12 mouse cellular contexts compared by ENCODE assay signal in the genomic region with DNA sequence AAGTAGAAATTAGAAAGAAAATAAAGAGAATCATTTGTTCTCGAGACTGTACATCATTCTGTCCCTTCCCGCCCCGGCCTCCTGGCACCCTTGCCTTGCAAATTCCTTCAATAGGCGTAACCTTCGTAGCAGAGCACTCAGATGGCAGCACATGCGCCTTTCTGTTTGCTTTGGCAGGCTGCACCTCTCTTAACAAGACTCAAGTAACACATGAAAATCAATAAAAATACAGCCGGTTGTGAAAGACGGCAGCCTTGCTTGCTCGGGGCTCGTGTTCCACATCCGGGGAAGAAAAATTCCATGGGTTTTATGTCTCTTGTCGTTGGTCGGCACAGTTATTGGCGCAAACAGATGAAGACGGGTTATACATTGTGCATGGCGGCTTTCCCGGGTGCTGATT.
DNase-seq lines count a peak whose midpoint lies in the region; ATAC-seq lines count a peak whose summit lies in the region.
"Had no signal": no experiment of that assay in that cellular context is flagged by ENCODE, and none has a peak within 500 bp of the region (broad histone marks: within the 10 kb centered on the region; RNA-seq: fewer than 3 reads in every experiment).

No protein-coding gene starts in this region.

- no peaks in the 10 kb centered on the region; the same call in 1 of the 2 replicates for H3K27me3 ChIP-seq in limb, embryonic 12.5 days
- no peaks in the 10 kb centered on the region for H3K27me3 ChIP-seq in limb, embryonic 10.5 days (ENCODE audit: low read depth, poor library complexity, severe bottlenecking)
- H3K27me3 ChIP-seq: CH12.LX; heart, embryonic 15.5 days had no signal

- H3K9ac ChIP-seq in limb, embryonic 12.5 days (replicated peaks) = no peak overlapping the region
- H3K9ac ChIP-seq: heart, embryonic 15.5 days had no signal

- WGBS in limb, embryonic 12.5 days = 56% methylated on average over 17 of the region's 17 CpGs
- 88% methylated on average over 17 of the region's 17 CpGs for WGBS in limb, embryonic 10.5 days

- H3K4me3 ChIP-seq in limb, embryonic 12.5 days (replicated peaks) = no peak overlapping the region
- H3K4me3 ChIP-seq in limb, embryonic 10.5 days = no peak overlapping the region
- H3K4me3 ChIP-seq: heart, embryonic 15.5 days had no signal

- H3K4me1 ChIP-seq in limb, embryonic 12.5 days (replicated peaks) = peaks cover 6% of the 10 kb centered on the region; the same call in 1 of the 2 replicates
- H3K4me1 ChIP-seq in limb, embryonic 10.5 days = no peaks in the 10 kb centered on the region
- H3K4me1 ChIP-seq: heart, embryonic 15.5 days had no signal

- no peaks in the 10 kb centered on the region for H3K36me3 ChIP-seq in limb, embryonic 12.5 days
- no peaks in the 10 kb centered on the region for H3K36me3 ChIP-seq in limb, embryonic 10.5 days
- H3K36me3 ChIP-seq: heart, embryonic 15.5 days had no signal

- DNase-seq in limb, embryonic 10.5 days (ENCODE audit: low spot score) = no peak
- DNase-seq in heart, adult 9 months (ENCODE audit: low spot score in 2 of 2) = peak; percentile 60
- DNase-seq in kidney, postnatal 4 days = peak; percentile 52 to 58
- DNase-seq in urinary bladder, postnatal 25 days (ENCODE audit: low spot score) = peak; percentile 46
- no peak for DNase-seq in cerebellum, adult 11 months
- DNase-seq in layer of hippocampus, postnatal 36 days = no peak
- DNase-seq in thymus, postnatal 10 days (ENCODE audit: low spot score in 2 of 2) = no peak
- DNase-seq: right cerebral cortex, postnatal 25 days had no signal

- H3K9me3 ChIP-seq in limb, embryonic 12.5 days = no peaks in the 10 kb centered on the region
- no peaks in the 10 kb centered on the region for H3K9me3 ChIP-seq in limb, embryonic 10.5 days (replicated peaks)
- H3K9me3 ChIP-seq: heart, embryonic 15.5 days had no signal

- peak; percentile 47; the same call in 1 of the 2 replicates for ATAC-seq in limb, embryonic 12.5 days (ENCODE audit: insufficient number of reproducible peaks, insufficient read depth, low FRiP score, low TSS enrichment, low read depth)

- H3K27ac ChIP-seq in limb, embryonic 12.5 days = no peak overlapping the region
- H3K27ac ChIP-seq in limb, embryonic 10.5 days = no peak overlapping the region
- H3K27ac ChIP-seq: heart, embryonic 15.5 days; macrophage had no signal

- no peak overlapping the region for H3K4me2 ChIP-seq in limb, embryonic 12.5 days
- H3K4me2 ChIP-seq: heart, embryonic 15.5 days had no signal

Comparison
In these comparisons a context has a peak if more than half of its experiments do, and no peak if none do; other contexts are left out.
1. DNase-seq: peak in heart, adult 9 months (2 of 2), kidney, postnatal 4 days (2 of 2) and urinary bladder, postnatal 25 days (single experiment); none in limb, embryonic 10.5 days (single experiment), cerebellum, adult 11 months (single experiment), layer of hippocampus, postnatal 36 days (0 of 2) and thymus, postnatal 10 days (0 of 2).